Mouse (Mus musculus) hindbrain, embryonic 16.5 days (tissue): ENCODE data around the gene Ucn2. TPM values are rescaled to one million over a fixed set of nuclear protein-coding genes. Genes with fewer than 3 reads are reported as not detected.

ENCODE experiments used
- ATAC-seq: fragments of 200-750 bp; cut with Nextera tagmentation; 2 replicates; pipeline ENCODE4 v1.8.0; 2017; ENCODE audit warnings: moderate TSS enrichment, moderate library complexity
- H3K27ac ChIP-seq: fragments of 300-500 bp; sonication (generic); 2 replicates; pipeline ENCODE4 v1.5.1; 2014; ENCODE audit warnings: low read depth, mild to moderate bottlenecking, control low read depth, low read length, moderate library complexity
- H3K27me3 ChIP-seq: fragments of 300-500 bp; sonication (generic); replicated peaks from 2 replicates; pipeline ENCODE4 v1.6.1; 2014; ENCODE audit warnings: low read length; ENCODE audit not compliant: control insufficient read depth, insufficient read depth
- H3K36me3 ChIP-seq: fragments of 300-500 bp; sonication (generic); 2 replicates; pipeline ENCODE4 v1.6.1; 2014; ENCODE audit warnings: mild to moderate bottlenecking, low read length, moderate library complexity, mixed read lengths; ENCODE audit not compliant: control insufficient read depth, insufficient read depth
- H3K4me1 ChIP-seq: fragments of 300-500 bp; sonication (generic); 2 replicates; pipeline ENCODE4 v1.6.1; 2014; ENCODE audit warnings: low read depth, low read length; ENCODE audit not compliant: control insufficient read depth, insufficient read depth
- H3K4me2 ChIP-seq: fragments of 300-500 bp; sonication (generic); 2 replicates; pipeline ENCODE4 v1.6.1; 2014; ENCODE audit warnings: mild to moderate bottlenecking, low read length, control low read depth, moderate library complexity
- H3K4me3 ChIP-seq: fragments of 300-500 bp; sonication (generic); 2 replicates; pipeline ENCODE4 v1.5.1; 2014; ENCODE audit warnings: mild to moderate bottlenecking, low read length, control low read depth, moderate library complexity
- H3K9ac ChIP-seq: fragments of 300-500 bp; sonication (generic); 2 replicates; pipeline ENCODE4 v1.6.1; 2014; ENCODE audit warnings: low read depth, mild to moderate bottlenecking, control low read depth, low read length, moderate library complexity
- H3K9me3 ChIP-seq: fragments of 300-500 bp; sonication (generic); 2 replicates; pipeline ENCODE4 v1.6.1; 2014; ENCODE audit warnings: mild to moderate bottlenecking, low read length, moderate library complexity; ENCODE audit not compliant: control insufficient read depth
- WGBS: fragments of 180-500 bp; shearing (Covaris S2); extraction: QIAGEN DNeasy Blood & Tissue Kit; methylation state at CpG from one replicate; pipeline ENCODE4 v1.1.7; 2014; 5-methylcytosine and 5-hydroxymethylcytosine counted together
- microRNA counts: library from miRNA; unstranded; fragments of <30 nt; microRNA quantifications from one replicate; lab custom pipeline; 2016
- microRNA-seq: library from miRNA; unstranded; fragments of <30 nt; microRNA quantifications from one replicate; pipeline ENCODE4, GENCODE M21; 2017
- polyA plus RNA-seq: library from polyadenylated mRNA; unstranded; fragments of >200 nt; fragmentation: Nextera tagmentation; extraction: Ambion mirVana; gene quantifications from 2 replicates; pipeline ENCODE4 v1.2.1, GENCODE M21; 2015

The Ucn2 gene
- polyA plus RNA-seq, 1 experiment from 2014 or later, result not detected

DNA sequence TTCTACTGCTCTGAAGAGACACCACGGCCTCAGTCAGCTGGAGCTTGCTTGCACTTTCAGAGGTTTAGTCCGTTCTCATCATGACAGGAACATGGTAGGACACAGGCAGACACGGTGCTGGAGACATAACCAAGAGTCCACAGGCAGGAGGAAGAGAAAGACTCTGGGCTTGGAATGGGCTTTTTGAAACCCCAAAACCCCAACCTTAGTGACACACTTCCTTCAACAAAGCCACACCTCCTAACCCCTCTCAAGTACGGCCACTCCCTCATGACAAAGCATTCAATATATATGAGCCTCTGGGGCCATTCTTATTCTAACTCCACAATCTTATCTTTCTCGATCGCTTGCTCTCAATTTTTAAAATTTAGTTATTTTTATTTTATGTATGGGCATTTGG lies 46.6 kb downstream of the Ucn2 start:
- no peak for ATAC-seq
- WGBS, result 77% methylated on average over 6 of the region's 6 CpGs

More for the DNA sequence above, 46.6 kb downstream of the Ucn2 start:
- no peak overlapping the region for H3K9ac ChIP-seq
- H3K4me1 ChIP-seq, result no peaks in the 10 kb centered on the region
- H3K9me3 ChIP-seq, result no peaks in the 10 kb centered on the region
- no peaks in the 10 kb centered on the region; the same call in 1 of the 2 replicates for H3K36me3 ChIP-seq
- no peak overlapping the region for H3K27ac ChIP-seq
- no peaks in the 10 kb centered on the region for H3K27me3 ChIP-seq
- no peak overlapping the region for H3K4me3 ChIP-seq
- no peak overlapping the region for H3K4me2 ChIP-seq

MicroRNAs within 50 kb of the gene (microRNA counts, 519-probe panel; counts per million panel counts)
- microRNA mmu-miR-711 (lab: Ali Mortazavi, UCI), result not detected

Small RNAs within 50 kb of the gene (microRNA-seq; reads per million reads assigned to microRNA genes)
- not detected for gene Mir711

Other genes with a start within 250 kb of the Ucn2 start
- gene Ip6k2, start 202.2 kb upstream of the Ucn2 start, polyA plus RNA-seq, result 178 and 185 TPM in 2 replicates
- 32.2 and 35.1 TPM in 2 replicates for gene Nckipsd, start 177.6 kb upstream of the Ucn2 start, polyA plus RNA-seq
- gene Celsr3, start 159.7 kb upstream of the Ucn2 start, polyA plus RNA-seq, result 11.6 and 12.8 TPM in 2 replicates
- gene Slc26a6, start 132.7 kb upstream of the Ucn2 start, polyA plus RNA-seq, result 21.9 and 22.2 TPM in 2 replicates
- gene Tmem89, start 71.4 kb upstream of the Ucn2 start, polyA plus RNA-seq, result 0.17 TPM in 1 of 2 replicates, not detected in the other
- gene Uqcrc1, start 49.4 kb upstream of the Ucn2 start, polyA plus RNA-seq, result 521 and 553 TPM in 2 replicates
- 1.5 and 1.7 TPM in 2 replicates for gene Col7a1, start 32.4 kb upstream of the Ucn2 start, polyA plus RNA-seq
- gene Pfkfb4, start 5.8 kb downstream of the Ucn2 start, polyA plus RNA-seq, result 31.3 and 31.9 TPM in 2 replicates
- gene Shisa5, start 52.6 kb downstream of the Ucn2 start, polyA plus RNA-seq, result 83.2 and 87.5 TPM in 2 replicates
- gene Trex1, start 73.7 kb downstream of the Ucn2 start, polyA plus RNA-seq, result 13.6 and 14.2 TPM in 2 replicates
- 30.0 and 31.8 TPM in 2 replicates for gene Atrip, start 88.1 kb downstream of the Ucn2 start, polyA plus RNA-seq
- 12.5 and 13.1 TPM in 2 replicates for gene Ccdc51, start 96.5 kb downstream of the Ucn2 start, polyA plus RNA-seq
- 586 and 663 TPM in 2 replicates for gene Tma7, start 96.6 kb downstream of the Ucn2 start, polyA plus RNA-seq
- gene Plxnb1, start 109.4 kb downstream of the Ucn2 start, polyA plus RNA-seq, result 12.6 and 18.2 TPM in 2 replicates
- not detected in 2 replicates for gene Fbxw21, start 176.0 kb downstream of the Ucn2 start, polyA plus RNA-seq
- not detected in 2 replicates for gene Fbxw13, start 210.0 kb downstream of the Ucn2 start, polyA plus RNA-seq
- gene Fbxw20, start 248.7 kb downstream of the Ucn2 start, polyA plus RNA-seq, result 0.10 TPM in 1 of 2 replicates, not detected in the other